Mouse (Mus musculus): Measurements from ENCODE around the gene Tyk2. TPM values are rescaled to one million over a fixed set of nuclear protein-coding genes. Genes with fewer than 3 reads are reported as not detected.

Tyk2 gene
- polyA plus RNA-seq, 1 experiment from 2014 or later, result 12.5 TPM

- Histone ChIP-seq H3K27me3 (ENCODE audit: insufficient read depth, low read length) (no peaks in the 10 kb centered on the region), H3K4me1 (ENCODE audit: insufficient read depth) (no peaks in the 10 kb centered on the region), H3K9me3 (ENCODE audit: low read depth, low read length) (no peaks in the 10 kb centered on the region), H3K9ac (no peak overlapping the region; the same call in 1 of the 2 replicates), H3K4me2 (no peak overlapping the region), H3K27ac (ENCODE audit: low read depth) (0 out of 2 replicates have a peak overlapping the region, but pooled peaks have one; percentile 4), H3K36me3 (ENCODE audit: insufficient read depth) (0 out of 2 replicates have a peak, but pooled peaks cover 3% of the 10 kb centered on the region), H3K4me3 (ENCODE audit: low read depth, low read length) (no peak overlapping the region)
- 35% methylated on average over 15 of the region's 15 CpGs for WGBS
- ATAC-seq (ENCODE audit: insufficient read depth), result no peak
- DNase-seq, result peak; percentile 12
- no peak for TF ChIP-seq CTCF (IDR thresholded peaks at IDR 0.05; ENCODE audit: low read depth)
Measured at GRCm38 (mm10) chr9:21100447-21101161, 30.4 kb downstream of the Tyk2 start.

- Histone ChIP-seq H3K4me3 (ENCODE audit: low read depth, low read length) (no peak overlapping the region), H3K9ac (no peak overlapping the region), H3K27ac (ENCODE audit: low read depth) (no peak overlapping the region), H3K9me3 (ENCODE audit: low read depth, low read length) (no peaks in the 10 kb centered on the region), H3K36me3 (ENCODE audit: insufficient read depth) (0 out of 2 replicates have a peak, but pooled peaks cover 3% of the 10 kb centered on the region), H3K4me2 (no peak overlapping the region), H3K27me3 (ENCODE audit: insufficient read depth, low read length) (no peaks in the 10 kb centered on the region), H3K4me1 (ENCODE audit: insufficient read depth) (no peaks in the 10 kb centered on the region)
- WGBS, result 66% methylated on average over 8 of the region's 8 CpGs
- DNase-seq, result no peak
- ATAC-seq (ENCODE audit: insufficient read depth), result no peak
- TF ChIP-seq CTCF (IDR thresholded peaks at IDR 0.05; ENCODE audit: low read depth), result no peak
Measured at GRCm38 (mm10) chr9:21097793-21098192, 33.2 kb downstream of the Tyk2 start.

GRCm38 (mm10) chr9:21095958-21096357 is 35.1 kb downstream of the Tyk2 start:
- 87% methylated on average over 4 of the region's 4 CpGs for WGBS
- H3K27ac ChIP-seq (ENCODE audit: low read depth), result no peak overlapping the region
- H3K9me3 ChIP-seq (ENCODE audit: low read depth, low read length), result no peaks in the 10 kb centered on the region
- H3K9ac ChIP-seq, result no peak overlapping the region
- no peak for TF ChIP-seq CTCF (IDR thresholded peaks at IDR 0.05; ENCODE audit: low read depth)
- H3K4me3 ChIP-seq (ENCODE audit: low read depth, low read length), result no peak overlapping the region
- no peak for DNase-seq
- no peaks in the 10 kb centered on the region for H3K36me3 ChIP-seq (ENCODE audit: insufficient read depth)
- H3K4me1 ChIP-seq (ENCODE audit: insufficient read depth), result no peaks in the 10 kb centered on the region
- H3K4me2 ChIP-seq, result no peak overlapping the region
- ATAC-seq (ENCODE audit: insufficient read depth), result no peak
- H3K27me3 ChIP-seq (ENCODE audit: insufficient read depth, low read length), result no peaks in the 10 kb centered on the region

GRCm38 (mm10) chr9:21093423-21093822 is 37.6 kb downstream of the Tyk2 start:
- Histone ChIP-seq H3K4me1 (ENCODE audit: insufficient read depth) (no peaks in the 10 kb centered on the region), H3K27me3 (ENCODE audit: insufficient read depth, low read length) (no peaks in the 10 kb centered on the region), H3K4me2 (no peak overlapping the region), H3K9ac (no peak overlapping the region), H3K36me3 (ENCODE audit: insufficient read depth) (peaks cover 20% of the 10 kb centered on the region), H3K9me3 (ENCODE audit: low read depth, low read length) (no peaks in the 10 kb centered on the region), H3K4me3 (ENCODE audit: low read depth, low read length) (no peak overlapping the region), H3K27ac (ENCODE audit: low read depth) (no peak overlapping the region)
- WGBS, result 93% methylated on average over 9 of the region's 9 CpGs
- ATAC-seq (ENCODE audit: insufficient read depth) (no peak), DNase-seq (no peak)
- TF ChIP-seq CTCF (IDR thresholded peaks at IDR 0.05; ENCODE audit: low read depth), result no peak

- Histone ChIP-seq H3K9ac (peak within 1 kb of the TSS; percentile 83), H3K4me1 (ENCODE audit: insufficient read depth) (no peaks in the 10 kb centered on the region), H3K27me3 (ENCODE audit: insufficient read depth, low read length) (no peaks in the 10 kb centered on the region), H3K27ac (ENCODE audit: low read depth) (peak within 1 kb of the TSS; percentile 91), H3K4me3 (ENCODE audit: low read depth, low read length) (peak within 1 kb of the TSS; percentile 68), H3K9me3 (ENCODE audit: low read depth, low read length) (no peaks in the 10 kb centered on the region), H3K4me2 (peak within 1 kb of the TSS; percentile 62), H3K36me3 (ENCODE audit: insufficient read depth) (peaks cover 37% of the 10 kb centered on the region)
- ATAC-seq (ENCODE audit: insufficient read depth) (peak; percentile 100), DNase-seq (peak; percentile 99)
- under 1% methylated on average over 54 of the region's 54 CpGs for WGBS
- TF ChIP-seq CTCF (IDR thresholded peaks at IDR 0.05; ENCODE audit: low read depth), result no peak
Measured at GRCm38 (mm10) chr9:21091707-21092320, 39.2 kb downstream of the Tyk2 start, which contains the start of the genes Gm38431 and Raver1. TSS of gene Gm38431 (minus strand) at chr9:21091997. TSS of gene Raver1 (minus strand) at chr9:21092008.

- peak overlapping the region; percentile 68 for H3K4me3 ChIP-seq (ENCODE audit: low read depth, low read length)
- no peaks in the 10 kb centered on the region for H3K4me1 ChIP-seq (ENCODE audit: insufficient read depth)
- H3K27me3 ChIP-seq (ENCODE audit: insufficient read depth, low read length), result no peaks in the 10 kb centered on the region
- no peak for ATAC-seq (ENCODE audit: insufficient read depth)
- TF ChIP-seq CTCF (IDR thresholded peaks at IDR 0.05; ENCODE audit: low read depth), result no peak
- 3% methylated on average over 24 of the region's 24 CpGs for WGBS
- H3K27ac ChIP-seq (ENCODE audit: low read depth), result peak overlapping the region; percentile 91
- no peak for DNase-seq
- H3K4me2 ChIP-seq, result peak overlapping the region; percentile 62
- no peaks in the 10 kb centered on the region for H3K9me3 ChIP-seq (ENCODE audit: low read depth, low read length)
- H3K9ac ChIP-seq, result peak overlapping the region; percentile 83
- H3K36me3 ChIP-seq (ENCODE audit: insufficient read depth), result peaks cover 43% of the 10 kb centered on the region
Measured at GRCm38 (mm10) chr9:21090972-21091706, 39.9 kb downstream of the Tyk2 start.

GRCm38 (mm10) chr9:21090537-21090936 is 40.5 kb downstream of the Tyk2 start:
- H3K27me3 ChIP-seq (ENCODE audit: insufficient read depth, low read length), result no peaks in the 10 kb centered on the region
- peak overlapping the region; percentile 83 for H3K9ac ChIP-seq
- 100% methylated on average over 1 of the region's 1 CpGs for WGBS
- no peak for TF ChIP-seq CTCF (IDR thresholded peaks at IDR 0.05; ENCODE audit: low read depth)
- peaks cover 49% of the 10 kb centered on the region for H3K36me3 ChIP-seq (ENCODE audit: insufficient read depth)
- no peak overlapping the region for H3K27ac ChIP-seq (ENCODE audit: low read depth)
- H3K4me1 ChIP-seq (ENCODE audit: insufficient read depth), result no peaks in the 10 kb centered on the region
- DNase-seq (no peak), ATAC-seq (ENCODE audit: insufficient read depth) (no peak)
- H3K4me3 ChIP-seq (ENCODE audit: low read depth, low read length), result peak overlapping the region; percentile 68
- H3K9me3 ChIP-seq (ENCODE audit: low read depth, low read length), result no peaks in the 10 kb centered on the region
- H3K4me2 ChIP-seq, result peak overlapping the region; percentile 62

Measured in lung, embryonic 14.5 days (tissue).